Mouse (Mus musculus) megakaryocyte, embryonic 14.5 days (primary cell): ENCODE results near the gene Cadps2.

Source experiments
- FLI1 ChIP-seq: IDR thresholded peaks from 2 replicates; pipeline ENCODE4 v1.6.1; 2012; ENCODE audit warnings: low read length, inconsistent platforms, mixed read lengths
- GATA1 ChIP-seq: IDR thresholded peaks from 3 replicates; pipeline ENCODE4 v1.6.1; 2012; ENCODE audit warnings: mixed read lengths, low read length, inconsistent platforms, borderline replicate concordance

- TF ChIP-seq GATA1 (no peak), FLI1 (no peak)
These were observed 34.0 kb upstream of the Cadps2 start for GRCm38 (mm10) chr6:23873231-23873630.
